Mouse (Mus musculus) stomach, embryonic 15.5 days (tissue): Measurements from ENCODE around the gene Atrx. TPM values are rescaled to one million over a fixed set of nuclear protein-coding genes. Genes with fewer than 3 reads are reported as not detected.
"Not testable (repeated sequence)": the region's sequence is repeated elsewhere in the genome, so short reads cannot be mapped to it uniquely, and the experiment has no call there.

Experiments used
- ATAC-seq: fragments of 200-750 bp; cut with Nextera tagmentation; 2 replicates; pipeline ENCODE4 v1.8.0; 2017; ENCODE audit warnings: low read depth, moderate number of reproducible peaks, moderate TSS enrichment; ENCODE audit not compliant: insufficient read depth, low FRiP score
- H3K27ac ChIP-seq: fragments of 300-500 bp; sonication (generic); 2 replicates; pipeline ENCODE4 v1.5.1; 2015; ENCODE audit warnings: mild to moderate bottlenecking, inconsistent platforms
- H3K27me3 ChIP-seq: fragments of 300-500 bp; sonication (generic); replicated peaks from 2 replicates; pipeline ENCODE4 v1.6.1; 2015; ENCODE audit warnings: inconsistent platforms
- H3K36me3 ChIP-seq: fragments of 300-500 bp; sonication (generic); 2 replicates; pipeline ENCODE4 v1.6.1; 2015; ENCODE audit warnings: inconsistent platforms
- H3K4me1 ChIP-seq: fragments of 300-500 bp; sonication (generic); 2 replicates; pipeline ENCODE4 v1.6.1; 2015; ENCODE audit warnings: inconsistent platforms
- H3K4me2 ChIP-seq: fragments of 300-500 bp; sonication (generic); 2 replicates; pipeline ENCODE4 v1.6.1; 2015; ENCODE audit warnings: mild to moderate bottlenecking, inconsistent platforms
- H3K4me3 ChIP-seq: fragments of 300-500 bp; sonication (generic); replicated peaks from 2 replicates; pipeline ENCODE4 v1.5.1; 2015; ENCODE audit warnings: inconsistent platforms
- H3K9ac ChIP-seq: fragments of 300-500 bp; sonication (generic); 2 replicates; pipeline ENCODE4 v1.6.1; 2015; ENCODE audit warnings: inconsistent platforms
- H3K9me3 ChIP-seq: fragments of 300-500 bp; sonication (generic); 2 replicates; pipeline ENCODE4 v1.6.1; 2016; ENCODE audit warnings: inconsistent platforms
- WGBS: fragments of 180-500 bp; shearing (Covaris S2); methylation state at CpG from one replicate; pipeline ENCODE4 v1.1.7; 2015; 5-methylcytosine and 5-hydroxymethylcytosine counted together
- polyA plus RNA-seq: library from polyadenylated mRNA; unstranded; fragments of >200 nt; fragmentation: Nextera tagmentation; extraction: Ambion mirVana; gene quantifications from 2 replicates; pipeline ENCODE4 v1.2.1, GENCODE M21; 2015

The Atrx gene
- polyA plus RNA-seq, 1 experiment from 2014 or later = 160 TPM

- Histone ChIP-seq H3K27ac (no peak overlapping the region), H3K4me2 (no peak overlapping the region), H3K4me1 (no peaks in the 10 kb centered on the region), H3K9me3 (no peaks in the 10 kb centered on the region), H3K36me3 (no peaks in the 10 kb centered on the region), H3K4me3 (no peak overlapping the region), H3K27me3 (no peaks in the 10 kb centered on the region), H3K9ac (no peak overlapping the region)
- 83% methylated on average over 1 of the region's 1 CpGs for WGBS
- no peak for ATAC-seq
These were observed 5.3 kb downstream of the Atrx start for GRCm38 (mm10) chrX:105923896-105924295.

- H3K36me3 ChIP-seq, H3K4me2 ChIP-seq, H3K27ac ChIP-seq, H3K4me3 ChIP-seq, H3K9me3 ChIP-seq, H3K9ac ChIP-seq, ATAC-seq, H3K27me3 ChIP-seq, H3K4me1 ChIP-seq: not testable (repeated sequence)
- 83% methylated on average over 7 of the region's 7 CpGs for WGBS
These were observed 6.2 kb downstream of the Atrx start for GRCm38 (mm10) chrX:105922986-105923385.

GRCm38 (mm10) chrX:105921421-105921820 lies 7.8 kb downstream of the Atrx start:
- no peaks in the 10 kb centered on the region for H3K27me3 ChIP-seq
- no peaks in the 10 kb centered on the region for H3K36me3 ChIP-seq
- H3K9me3 ChIP-seq = no peaks in the 10 kb centered on the region
- no peaks in the 10 kb centered on the region for H3K4me1 ChIP-seq
- no peak overlapping the region for H3K4me2 ChIP-seq
- 86% methylated on average over 2 of the region's 2 CpGs for WGBS
- no peak for ATAC-seq
- no peak overlapping the region for H3K9ac ChIP-seq
- H3K27ac ChIP-seq = no peak overlapping the region
- H3K4me3 ChIP-seq = no peak overlapping the region

- Histone ChIP-seq H3K27me3 (no peaks in the 10 kb centered on the region), H3K27ac (no peak overlapping the region), H3K9me3 (no peaks in the 10 kb centered on the region), H3K36me3 (no peaks in the 10 kb centered on the region), H3K9ac (no peak overlapping the region), H3K4me3 (no peak overlapping the region), H3K4me2 (no peak overlapping the region), H3K4me1 (no peaks in the 10 kb centered on the region)
- no peak for ATAC-seq
- WGBS = 58% methylated on average over 3 of the region's 3 CpGs
These were observed 17.5 kb downstream of the Atrx start for GRCm38 (mm10) chrX:105911728-105912127.

- Histone ChIP-seq H3K27ac (no peak overlapping the region), H3K9me3 (no peaks in the 10 kb centered on the region), H3K36me3 (no peaks in the 10 kb centered on the region), H3K4me1 (no peaks in the 10 kb centered on the region), H3K27me3 (no peaks in the 10 kb centered on the region), H3K4me2 (no peak overlapping the region), H3K9ac (no peak overlapping the region), H3K4me3 (no peak overlapping the region)
- 80% methylated on average over 1 of the region's 1 CpGs for WGBS
- no peak for ATAC-seq
These were observed 27.6 kb downstream of the Atrx start for GRCm38 (mm10) chrX:105901611-105902010.

- H3K36me3 ChIP-seq = no peaks in the 10 kb centered on the region
- no peak overlapping the region for H3K4me3 ChIP-seq
- WGBS = 70% methylated on average over 2 of the region's 2 CpGs
- ATAC-seq = no peak
- no peak overlapping the region for H3K27ac ChIP-seq
- H3K27me3 ChIP-seq = no peaks in the 10 kb centered on the region
- no peaks in the 10 kb centered on the region for H3K9me3 ChIP-seq
- no peak overlapping the region for H3K9ac ChIP-seq
- H3K4me2 ChIP-seq = no peak overlapping the region
- H3K4me1 ChIP-seq = no peaks in the 10 kb centered on the region
These were observed 42.3 kb downstream of the Atrx start for GRCm38 (mm10) chrX:105886921-105887320.

GRCm38 (mm10) chrX:105864367-105864766 lies 64.8 kb downstream of the Atrx start:
- Histone ChIP-seq H3K9ac (no peak overlapping the region), H3K27me3 (no peaks in the 10 kb centered on the region), H3K9me3 (no peaks in the 10 kb centered on the region), H3K4me3 (no peak overlapping the region), H3K27ac (no peak overlapping the region), H3K4me1 (no peaks in the 10 kb centered on the region), H3K36me3 (no peaks in the 10 kb centered on the region; the same call in 1 of the 2 replicates), H3K4me2 (no peak overlapping the region)
- 78% methylated on average over 5 of the region's 5 CpGs for WGBS
- no peak for ATAC-seq

- Histone ChIP-seq H3K27ac (no peak overlapping the region), H3K4me3 (no peak overlapping the region), H3K4me2 (no peak overlapping the region), H3K27me3 (no peaks in the 10 kb centered on the region), H3K4me1 (no peaks in the 10 kb centered on the region), H3K36me3 (0 out of 2 replicates have a peak, but pooled peaks cover 2% of the 10 kb centered on the region), H3K9me3 (no peaks in the 10 kb centered on the region), H3K9ac (no peak overlapping the region)
- 85% methylated on average over 5 of the region's 5 CpGs for WGBS
- ATAC-seq = no peak
These were observed 104.7 kb downstream of the Atrx start for GRCm38 (mm10) chrX:105824462-105824861.

- H3K4me3 ChIP-seq = no peak overlapping the region
- no peak overlapping the region for H3K9ac ChIP-seq
- H3K9me3 ChIP-seq = no peaks in the 10 kb centered on the region
- ATAC-seq = peak; percentile 58; the same call in 1 of the 2 replicates
- no peaks in the 10 kb centered on the region for H3K27me3 ChIP-seq
- no peaks in the 10 kb centered on the region for H3K36me3 ChIP-seq
- H3K4me2 ChIP-seq = no peak overlapping the region
- peak overlapping the region; percentile 7; the same call in 1 of the 2 replicates for H3K27ac ChIP-seq
- WGBS = 49% methylated on average over 8 of the region's 8 CpGs
- H3K4me1 ChIP-seq = no peaks in the 10 kb centered on the region
These were observed 134.3 kb downstream of the Atrx start for GRCm38 (mm10) chrX:105794806-105795403.

GRCm38 (mm10) chrX:105773281-105773680 lies 155.9 kb downstream of the Atrx start:
- Histone ChIP-seq H3K36me3 (no peaks in the 10 kb centered on the region), H3K27ac (no peak overlapping the region), H3K9ac (no peak overlapping the region), H3K4me3 (no peak overlapping the region), H3K4me1 (no peaks in the 10 kb centered on the region), H3K27me3 (0 out of 2 replicates have a peak, but pooled peaks cover 4% of the 10 kb centered on the region), H3K4me2 (no peak overlapping the region), H3K9me3 (no peaks in the 10 kb centered on the region)
- no peak for ATAC-seq
- WGBS = 88% methylated on average over 5 of the region's 5 CpGs

- Histone ChIP-seq H3K4me1 (no peaks in the 10 kb centered on the region), H3K4me3 (no peak overlapping the region), H3K9ac (no peak overlapping the region), H3K36me3 (no peaks in the 10 kb centered on the region), H3K27ac (no peak overlapping the region), H3K9me3 (no peaks in the 10 kb centered on the region), H3K4me2 (no peak overlapping the region), H3K27me3 (peaks cover 29% of the 10 kb centered on the region)
- no peak for ATAC-seq
- 69% methylated on average over 3 of the region's 3 CpGs for WGBS
These were observed 161.3 kb downstream of the Atrx start for GRCm38 (mm10) chrX:105767932-105768331.

GRCm38 (mm10) chrX:105767177-105767764 lies 161.9 kb downstream of the Atrx start:
- Histone ChIP-seq H3K9ac (no peak overlapping the region), H3K4me2 (no peak overlapping the region), H3K27me3 (peaks cover 36% of the 10 kb centered on the region), H3K4me1 (no peaks in the 10 kb centered on the region), H3K4me3 (no peak overlapping the region), H3K9me3 (no peaks in the 10 kb centered on the region), H3K36me3 (no peaks in the 10 kb centered on the region), H3K27ac (no peak overlapping the region)
- no peak for ATAC-seq
- WGBS = 28% methylated on average over 9 of the region's 9 CpGs
